Mouse (Mus musculus) liver, embryonic 12.5 days (tissue): ENCODE data around the gene Orc1. TPM values are rescaled to one million over a fixed set of nuclear protein-coding genes. Genes with fewer than 3 reads are reported as not detected.

ENCODE experiments used
- ATAC-seq: fragments of 200-750 bp; cut with Nextera tagmentation; 2 replicates; pipeline ENCODE4 v1.8.0; 2017; ENCODE audit warnings: moderate number of reproducible peaks, mild to moderate bottlenecking, moderate library complexity
- H3K27ac ChIP-seq: fragments of 300-500 bp; sonication (generic); 2 replicates; pipeline ENCODE4 v1.5.1; 2016; ENCODE audit warnings: mild to moderate bottlenecking
- H3K27me3 ChIP-seq: fragments of 300-500 bp; sonication (generic); replicated peaks from 2 replicates; pipeline ENCODE4 v1.6.1; 2016; ENCODE audit warnings: mild to moderate bottlenecking, moderate library complexity
- H3K36me3 ChIP-seq: fragments of 300-500 bp; sonication (generic); 2 replicates; pipeline ENCODE4 v1.6.1; 2016; ENCODE audit warnings: mild to moderate bottlenecking, moderate library complexity
- H3K4me1 ChIP-seq: fragments of 300-500 bp; sonication (generic); 2 replicates; pipeline ENCODE4 v1.6.1; 2016
- H3K4me2 ChIP-seq: fragments of 300-500 bp; sonication (generic); 2 replicates; pipeline ENCODE4 v1.6.1; 2016; ENCODE audit warnings: mild to moderate bottlenecking, moderate library complexity
- H3K4me3 ChIP-seq: fragments of 300-500 bp; sonication (generic); 2 replicates; pipeline ENCODE4 v1.5.1; 2016; ENCODE audit warnings: mild to moderate bottlenecking, moderate library complexity
- H3K9ac ChIP-seq: fragments of 300-500 bp; sonication (generic); 2 replicates; pipeline ENCODE4 v1.6.1; 2016; ENCODE audit warnings: mild to moderate bottlenecking, moderate library complexity
- H3K9me3 ChIP-seq: fragments of 300-500 bp; sonication (generic); replicated peaks from 2 replicates; pipeline ENCODE4 v1.6.1; 2016; ENCODE audit warnings: mild to moderate bottlenecking, moderate library complexity
- WGBS: fragments of 180-500 bp; shearing (Covaris S2); methylation state at CpG from one replicate; pipeline ENCODE4 v1.1.7; 2016; ENCODE audit not compliant: insufficient replicate concordance; 5-methylcytosine and 5-hydroxymethylcytosine counted together
- polyA plus RNA-seq: library from polyadenylated mRNA; unstranded; fragments of >200 nt; fragmentation: Nextera tagmentation; extraction: Ambion mirVana; gene quantifications from 2 replicates; pipeline ENCODE4 v1.2.1, GENCODE M21; 2016

Gene Orc1
- polyA plus RNA-seq, result 27.9 and 29.0 TPM in 2 replicates

DNA sequence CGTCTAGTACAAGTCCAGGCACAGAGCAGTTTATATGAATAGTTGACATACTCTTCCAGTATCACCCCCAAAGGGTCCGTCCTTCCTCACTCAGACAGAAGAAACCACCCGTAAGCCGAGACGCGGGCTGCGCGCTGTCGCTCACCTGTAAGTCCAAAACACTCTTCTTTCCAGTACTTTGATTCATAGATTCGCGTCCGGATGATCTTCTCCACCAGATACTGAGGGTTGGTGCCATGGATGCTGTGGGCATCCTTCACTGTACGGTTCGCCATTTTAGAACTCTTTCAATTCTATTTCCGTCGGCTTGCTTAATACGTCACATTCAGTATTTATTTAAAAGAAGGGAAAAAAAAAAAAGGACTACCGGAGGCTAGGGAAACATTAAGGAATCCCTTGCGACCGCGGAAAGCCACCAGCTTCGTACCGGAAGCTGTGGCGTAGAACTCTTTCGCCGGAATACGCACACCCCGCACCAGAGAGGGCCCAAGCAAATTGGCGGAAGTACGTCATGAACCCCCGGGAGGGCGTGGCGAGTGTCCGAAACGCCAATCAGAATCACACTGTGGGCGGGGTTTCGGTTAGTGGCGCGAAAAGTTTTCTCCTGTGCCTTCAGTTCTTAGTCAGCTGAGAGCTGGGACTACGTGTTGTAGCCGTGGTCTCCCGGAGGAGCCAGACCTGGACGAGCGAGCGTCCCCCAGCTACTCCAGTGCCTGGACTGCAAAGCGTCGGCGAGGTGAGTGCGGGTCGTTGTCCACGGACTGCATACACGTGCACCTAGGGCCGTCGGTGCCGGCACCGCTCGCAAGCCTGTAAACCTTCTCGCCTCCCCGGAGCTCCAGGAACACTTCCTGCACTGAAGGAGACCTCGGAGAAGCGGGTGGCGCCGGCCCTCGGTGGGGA lies at the start of gene Orc1, which contains the start of gene Prpf38a:
Gene Orc1 (plus strand): TSS at position 584 of the 903 bp plus-strand sequence.
Gene Prpf38a (minus strand): TSS at position 497 of the 903 bp plus-strand sequence.
- Histone ChIP-seq H3K27me3 (no peaks in the 10 kb centered on the region), H3K4me3 (peak within 1 kb of the TSS; percentile 87), H3K4me1 (peaks cover 49% of the 10 kb centered on the region), H3K4me2 (peak within 1 kb of the TSS; percentile 85), H3K27ac (peak within 1 kb of the TSS; percentile 91), H3K36me3 (peaks cover 45% of the 10 kb centered on the region), H3K9ac (peak within 1 kb of the TSS; percentile 89), H3K9me3 (peaks cover 4% of the 10 kb centered on the region; the same call in 1 of the 2 replicates)
- peak; percentile 97 for ATAC-seq
- WGBS, result under 1% methylated on average over 64 of the region's 64 CpGs

DNA sequence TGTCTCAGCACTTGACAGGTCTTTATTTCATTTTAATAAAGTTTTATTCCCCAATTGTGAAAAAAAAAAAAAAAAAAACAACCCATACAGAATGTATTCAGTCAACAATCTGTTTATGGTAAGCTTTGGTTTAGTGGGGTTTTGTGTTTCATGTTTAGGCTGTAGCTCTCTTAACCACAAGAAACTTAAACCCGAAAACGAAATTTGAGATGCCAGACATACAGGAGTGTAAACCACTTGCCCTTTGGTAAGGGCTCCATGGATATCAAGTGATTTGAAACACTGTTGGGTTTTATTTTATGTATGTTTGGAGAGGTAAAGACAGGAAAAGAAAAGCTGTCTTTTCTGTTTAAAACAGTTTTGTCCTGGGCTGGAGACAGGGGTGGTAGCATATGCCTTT lies 39.5 kb upstream of the Orc1 start:
- no peak overlapping the region for H3K4me2 ChIP-seq
- no peaks in the 10 kb centered on the region for H3K4me1 ChIP-seq
- 83% methylated on average over 2 of the region's 2 CpGs for WGBS
- H3K36me3 ChIP-seq, result peaks cover 19% of the 10 kb centered on the region
- H3K27ac ChIP-seq, result no peak overlapping the region
- no peak overlapping the region for H3K9ac ChIP-seq
- H3K9me3 ChIP-seq, result no peaks in the 10 kb centered on the region
- ATAC-seq, result no peak
- H3K4me3 ChIP-seq, result no peak overlapping the region
- H3K27me3 ChIP-seq, result no peaks in the 10 kb centered on the region

- Histone ChIP-seq H3K27ac (no peak overlapping the region), H3K4me1 (no peaks in the 10 kb centered on the region), H3K9ac (no peak overlapping the region), H3K4me3 (no peak overlapping the region), H3K4me2 (no peak overlapping the region), H3K36me3 (peaks cover 95% of the 10 kb centered on the region), H3K9me3 (no peaks in the 10 kb centered on the region), H3K27me3 (no peaks in the 10 kb centered on the region)
- WGBS, result 89% methylated on average over 1 of the region's 1 CpGs
- ATAC-seq, result no peak
Observed at GRCm38 (mm10) chr4:108565026-108565425, 14.2 kb upstream of the Orc1 start.

DNA sequence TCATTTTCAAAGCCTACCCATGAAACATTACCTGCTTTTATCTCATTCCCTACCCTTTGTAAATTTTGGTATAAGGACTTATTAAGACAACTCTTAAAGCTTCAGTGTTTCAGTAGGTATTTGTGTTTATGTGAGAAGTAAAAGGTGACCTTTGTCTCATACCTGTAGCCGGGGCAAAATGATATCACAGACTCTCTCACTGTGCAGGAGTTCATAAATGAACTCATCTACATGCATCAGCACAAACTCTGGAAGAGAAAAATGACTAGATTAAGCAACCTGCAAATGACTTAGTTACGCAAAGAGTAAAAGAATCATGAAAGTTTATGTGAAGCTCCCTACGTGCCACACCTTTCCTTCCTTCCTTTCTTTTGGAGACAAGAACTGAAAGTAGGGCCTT lies 6.6 kb upstream of the Orc1 start:
- Histone ChIP-seq H3K27me3 (no peaks in the 10 kb centered on the region), H3K36me3 (peaks cover 81% of the 10 kb centered on the region), H3K9ac (no peak overlapping the region), H3K4me3 (no peak overlapping the region), H3K4me2 (no peak overlapping the region), H3K9me3 (no peaks in the 10 kb centered on the region), H3K4me1 (peaks cover 6% of the 10 kb centered on the region), H3K27ac (no peak overlapping the region)
- WGBS, result 86% methylated on average over 3 of the region's 3 CpGs
- ATAC-seq, result no peak

DNA sequence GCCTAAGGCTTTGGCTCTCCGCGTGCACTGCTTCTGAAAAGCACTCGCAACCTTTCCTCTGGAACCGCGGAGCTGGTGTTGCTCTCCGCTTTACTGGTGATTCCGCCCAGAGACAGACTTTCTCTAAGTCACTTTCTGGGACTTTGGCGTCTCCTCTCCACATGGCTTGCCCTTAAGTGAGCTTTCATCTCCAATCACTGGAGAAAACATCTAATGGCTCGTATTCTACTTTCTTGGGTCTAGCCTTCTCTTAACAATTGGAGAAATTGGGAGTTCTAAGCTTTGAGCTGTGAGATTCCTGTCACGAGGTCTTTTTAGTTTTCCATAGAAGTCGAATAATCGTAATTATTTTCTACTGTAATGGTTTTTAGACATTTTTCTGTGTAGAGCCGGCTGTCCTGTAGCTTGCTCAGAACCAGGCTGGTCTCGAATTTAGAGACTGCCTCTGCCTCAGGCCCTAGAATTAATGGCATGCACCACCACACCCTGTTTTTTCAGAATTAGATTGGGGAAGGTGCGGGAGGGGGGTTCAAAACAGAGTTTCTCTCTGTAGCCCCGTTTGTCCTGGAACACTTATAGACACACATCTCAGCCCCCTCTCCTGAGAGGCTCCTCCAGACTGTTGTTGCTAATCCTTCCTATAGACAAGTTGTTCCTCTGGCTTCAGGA lies 654 bp downstream of the Orc1 start:
- WGBS, result under 1% methylated on average over 16 of the region's 16 CpGs
- Histone ChIP-seq H3K4me1 (peaks cover 53% of the 10 kb centered on the region), H3K27me3 (no peaks in the 10 kb centered on the region), H3K4me2 (peak overlapping the region; percentile 85), H3K9ac (peak overlapping the region; percentile 89), H3K4me3 (peak overlapping the region; percentile 87), H3K27ac (peak overlapping the region; percentile 91), H3K9me3 (peaks cover 4% of the 10 kb centered on the region; the same call in 1 of the 2 replicates), H3K36me3 (peaks cover 42% of the 10 kb centered on the region)
- 0 out of 2 replicates have a peak, but pooled peaks have one; percentile 17 for ATAC-seq

DNA sequence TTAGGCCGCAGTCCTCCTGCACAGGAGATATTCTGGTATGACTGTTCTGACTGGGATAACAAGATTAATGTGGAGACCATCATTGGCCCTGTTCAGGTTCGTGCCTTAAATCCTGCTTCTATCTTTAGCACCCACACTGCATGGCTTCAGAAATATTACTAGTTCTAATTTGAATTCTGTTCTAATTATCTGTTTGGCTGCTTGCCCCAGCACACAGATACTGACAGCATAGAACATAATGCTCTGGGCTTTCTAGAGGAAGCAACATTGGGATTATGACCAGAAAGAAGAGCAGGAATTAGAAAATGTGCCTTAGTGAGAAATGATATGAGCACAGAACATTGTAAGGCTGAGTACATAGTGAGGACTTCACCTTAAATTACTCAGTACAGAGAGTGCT lies 14.2 kb downstream of the Orc1 start:
- Histone ChIP-seq H3K9ac (no peak overlapping the region), H3K27ac (no peak overlapping the region), H3K9me3 (no peaks in the 10 kb centered on the region), H3K4me2 (no peak overlapping the region), H3K36me3 (peaks cover 94% of the 10 kb centered on the region), H3K27me3 (no peaks in the 10 kb centered on the region), H3K4me1 (peaks cover 23% of the 10 kb centered on the region), H3K4me3 (no peak overlapping the region)
- WGBS, result 94% methylated on average over 2 of the region's 2 CpGs
- ATAC-seq, result no peak

GRCm38 (mm10) chr4:108595785-108596184 lies 16.6 kb downstream of the Orc1 start:
- H3K4me2 ChIP-seq, result no peak overlapping the region
- ATAC-seq, result no peak
- H3K4me3 ChIP-seq, result no peak overlapping the region
- no peak overlapping the region for H3K27ac ChIP-seq
- H3K36me3 ChIP-seq, result peaks cover 94% of the 10 kb centered on the region
- H3K27me3 ChIP-seq, result no peaks in the 10 kb centered on the region
- no peak overlapping the region for H3K9ac ChIP-seq
- H3K9me3 ChIP-seq, result no peaks in the 10 kb centered on the region
- 86% methylated on average over 1 of the region's 1 CpGs for WGBS
- H3K4me1 ChIP-seq, result peaks cover 7% of the 10 kb centered on the region

GRCm38 (mm10) chr4:108598306-108598705 lies 19.1 kb downstream of the Orc1 start:
- 87% methylated on average over 4 of the region's 4 CpGs for WGBS

DNA sequence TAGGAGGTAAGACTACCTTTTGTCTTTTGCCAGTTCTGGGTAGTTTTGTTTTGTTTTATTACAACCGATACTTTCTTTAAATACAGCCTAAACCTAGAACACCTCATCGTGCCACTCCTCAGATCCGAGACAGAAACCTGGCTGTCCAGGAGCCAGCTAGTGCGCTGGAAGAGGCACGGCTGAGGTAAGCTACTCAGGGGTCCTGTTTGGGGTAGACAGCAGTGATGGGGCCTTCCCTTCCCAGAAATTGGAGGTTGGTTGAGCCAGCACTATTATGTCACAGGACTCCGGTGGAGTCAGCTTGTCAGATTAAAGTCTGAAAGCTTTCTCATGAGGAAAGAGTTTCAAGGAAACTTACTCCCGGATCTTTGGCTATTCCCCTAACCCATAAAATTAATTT lies 22.6 kb downstream of the Orc1 start:
- no peaks in the 10 kb centered on the region for H3K4me1 ChIP-seq
- H3K9ac ChIP-seq, result no peak overlapping the region
- ATAC-seq, result no peak
- H3K27ac ChIP-seq, result no peak overlapping the region
- no peaks in the 10 kb centered on the region for H3K9me3 ChIP-seq
- no peak overlapping the region for H3K4me2 ChIP-seq
- H3K36me3 ChIP-seq, result peaks cover 93% of the 10 kb centered on the region
- WGBS, result 83% methylated on average over 7 of the region's 7 CpGs
- no peak overlapping the region for H3K4me3 ChIP-seq
- no peaks in the 10 kb centered on the region for H3K27me3 ChIP-seq

More at GRCm38 (mm10) chr4:108598306-108598705, 19.1 kb downstream of the Orc1 start:
- H3K27ac ChIP-seq, result no peak overlapping the region
- H3K9me3 ChIP-seq, result no peaks in the 10 kb centered on the region
- H3K4me2 ChIP-seq, result no peak overlapping the region
- no peak overlapping the region for H3K4me3 ChIP-seq
- H3K4me1 ChIP-seq, result no peaks in the 10 kb centered on the region
- H3K9ac ChIP-seq, result no peak overlapping the region
- H3K27me3 ChIP-seq, result no peaks in the 10 kb centered on the region
- peaks cover 93% of the 10 kb centered on the region for H3K36me3 ChIP-seq
- ATAC-seq, result no peak

- 89% methylated on average over 3 of the region's 3 CpGs for WGBS
- no peaks in the 10 kb centered on the region for H3K4me1 ChIP-seq
- H3K4me2 ChIP-seq, result no peak overlapping the region
- peaks cover 90% of the 10 kb centered on the region for H3K36me3 ChIP-seq
- ATAC-seq, result no peak
- no peak overlapping the region for H3K4me3 ChIP-seq
- H3K27ac ChIP-seq, result no peak overlapping the region
- no peaks in the 10 kb centered on the region for H3K9me3 ChIP-seq
- no peak overlapping the region for H3K9ac ChIP-seq
- no peaks in the 10 kb centered on the region for H3K27me3 ChIP-seq
Observed at GRCm38 (mm10) chr4:108608651-108609050, 29.4 kb downstream of the Orc1 start.

GRCm38 (mm10) chr4:108610935-108611334 lies 31.7 kb downstream of the Orc1 start:
- Histone ChIP-seq H3K9ac (no peak overlapping the region), H3K4me3 (no peak overlapping the region), H3K4me1 (no peaks in the 10 kb centered on the region), H3K9me3 (no peaks in the 10 kb centered on the region), H3K27me3 (no peaks in the 10 kb centered on the region), H3K27ac (no peak overlapping the region), H3K4me2 (no peak overlapping the region), H3K36me3 (peaks cover 90% of the 10 kb centered on the region)
- WGBS, result 82% methylated on average over 5 of the region's 5 CpGs
- no peak for ATAC-seq

- H3K27me3 ChIP-seq, result no peaks in the 10 kb centered on the region
- WGBS, result 69% methylated on average over 4 of the region's 4 CpGs
- H3K36me3 ChIP-seq, result peaks cover 40% of the 10 kb centered on the region
- H3K4me1 ChIP-seq, result peaks cover 23% of the 10 kb centered on the region
- 0 out of 2 replicates have a peak overlapping the region, but pooled peaks have one; percentile 83 for H3K9ac ChIP-seq
- H3K4me2 ChIP-seq, result peak overlapping the region; percentile 90
- H3K27ac ChIP-seq, result no peak overlapping the region
- H3K4me3 ChIP-seq, result 0 out of 2 replicates have a peak overlapping the region, but pooled peaks have one; percentile 78
- no peak for ATAC-seq
- no peaks in the 10 kb centered on the region for H3K9me3 ChIP-seq
Observed at GRCm38 (mm10) chr4:108618586-108618985, 39.4 kb downstream of the Orc1 start.
